Mouse (Mus musculus) embryo, embryonic 10 days (tissue): Measurements from ENCODE around the gene Mrgprb2.

Source experiments
- DNase-seq: peaks from one replicate; pipeline ENCODE4 v3.0.0-alpha.2; 2015; ENCODE audit warnings: low spot score

The Mrgprb2 gene

DNA sequence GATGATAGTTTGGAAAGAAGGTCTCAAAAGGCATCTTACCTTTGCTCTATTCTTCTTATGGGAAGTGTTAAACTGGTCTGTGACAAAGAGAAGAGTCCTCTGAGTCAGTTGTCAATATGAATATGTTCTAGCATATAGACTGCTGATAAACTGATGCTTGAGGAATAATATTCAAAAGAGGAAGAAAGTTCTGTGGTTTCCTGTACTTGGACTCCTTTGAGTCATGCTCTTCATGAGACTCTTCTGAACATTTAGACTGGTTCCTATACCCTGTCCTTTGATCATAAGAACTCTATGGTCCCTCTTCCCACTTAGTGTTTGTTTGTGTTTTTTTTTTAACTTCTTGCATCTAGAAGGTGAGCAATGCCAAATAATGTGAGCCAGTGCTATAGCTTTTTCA is at the start of gene Mrgprb2:
Mrgprb2 (minus strand) TSS at position 101 of the 400 bp plus-strand sequence.
- DNase-seq, result no peak
